Mouse (Mus musculus): Measurements from ENCODE around the gene Crtac1. TPM values are rescaled to one million over a fixed set of nuclear protein-coding genes. Genes with fewer than 3 reads are reported as not detected.

Crtac1 gene
- polyA plus RNA-seq (2014; fragmentation: Nextera tagmentation; extraction: Ambion mirVana), result 0.80 and 1.1 TPM in 2 replicates

DNA sequence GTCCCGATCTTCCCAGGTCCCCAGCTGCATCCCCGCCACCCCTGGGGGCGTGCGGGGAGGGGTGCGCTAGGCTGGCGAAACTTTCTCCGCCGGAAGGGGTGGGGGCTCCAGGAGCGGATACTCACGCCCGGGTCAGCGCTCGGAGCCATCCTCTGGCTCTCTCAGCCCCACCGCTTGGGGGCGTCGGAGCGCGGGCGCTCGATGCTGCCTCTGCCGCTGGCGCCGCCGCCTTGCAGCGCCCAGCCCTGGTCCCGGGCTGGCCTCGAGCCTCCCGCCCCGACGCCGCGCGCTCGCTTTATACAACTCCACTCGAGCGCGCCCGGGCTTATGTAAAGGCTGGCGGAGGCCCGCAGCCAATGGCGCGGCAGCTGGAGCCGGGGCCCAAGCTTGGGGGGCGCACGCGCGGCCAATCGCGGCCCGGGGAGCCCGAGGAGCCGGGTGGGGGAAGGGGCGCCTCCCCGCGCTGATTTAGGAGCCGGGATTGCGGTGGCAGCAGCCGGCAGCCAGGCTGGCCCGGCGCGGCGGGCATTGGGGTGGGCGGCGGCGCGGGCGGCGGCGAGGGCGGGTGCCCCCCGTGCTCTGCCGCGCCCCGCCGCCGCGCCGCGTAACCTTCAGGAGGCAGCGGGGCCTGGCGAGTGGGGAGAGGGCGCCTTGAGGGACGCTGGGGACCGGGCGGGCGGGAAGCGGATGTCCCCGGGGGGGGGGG, at the start of gene Crtac1:
Gene Crtac1 (minus strand): TSS at position 299 of the 706 bp plus-strand sequence.
- Histone ChIP-seq H3K36me3 (ENCODE audit: control insufficient read depth, insufficient read depth, low read length) (no peaks in the 10 kb centered on the region), H3K27ac (replicated peaks in 1 of 2; ENCODE audit: control insufficient read depth in 1 of 2, insufficient read depth in 1 of 2, low read depth in 2 of 2, low read length in 2 of 2) (no peak within 1 kb of the TSS), H3K4me3 (ENCODE audit: control insufficient read depth in 1 of 2, insufficient read depth in 1 of 2, low read depth in 1 of 2, low read length in 2 of 2) (peak within 1 kb of the TSS; percentile 43 to 48), H3K4me2 (ENCODE audit: low read length) (peak within 1 kb of the TSS; percentile 88), H3K9me3 (ENCODE audit: control insufficient read depth, low read length) (no peaks in the 10 kb centered on the region), H3K4me1 (ENCODE audit: control insufficient read depth in 2 of 2, insufficient read depth in 2 of 2, low read length in 2 of 2) (peaks cover 0 to 12% of the 10 kb centered on the region in 2 experiments; a peak in 3 of 4 replicates), H3K27me3 (ENCODE audit: control insufficient read depth, insufficient read depth, low read length) (peaks cover 90% of the 10 kb centered on the region), H3K9ac (ENCODE audit: low read length) (no peak within 1 kb of the TSS)
- WGBS, result 1% methylated on average over 77 of the region's 88 CpGs
- peak; percentile 60; the same call in 1 of the 2 replicates for ATAC-seq (ENCODE audit: insufficient number of reproducible peaks, insufficient read depth, low FRiP score, low read depth)

- ATAC-seq (ENCODE audit: insufficient number of reproducible peaks, insufficient read depth, low FRiP score, low read depth), result no peak
- H3K36me3 ChIP-seq (ENCODE audit: control insufficient read depth, insufficient read depth, low read length), result no peaks in the 10 kb centered on the region
- no peaks in the 10 kb centered on the region for H3K9me3 ChIP-seq (ENCODE audit: control insufficient read depth, low read length)
- 51% methylated on average over 12 of the region's 12 CpGs for WGBS
- peaks cover 9% of the 10 kb centered on the region for H3K27me3 ChIP-seq (ENCODE audit: control insufficient read depth, insufficient read depth, low read length)
- no peak overlapping the region for H3K4me3 ChIP-seq (ENCODE audit: control insufficient read depth in 1 of 2, insufficient read depth in 1 of 2, low read depth in 1 of 2, low read length in 2 of 2)
- H3K4me2 ChIP-seq (ENCODE audit: low read length), result no peak overlapping the region
- no peak overlapping the region for H3K27ac ChIP-seq (replicated peaks in 1 of 2; ENCODE audit: control insufficient read depth in 1 of 2, insufficient read depth in 1 of 2, low read depth in 2 of 2, low read length in 2 of 2)
- H3K4me1 ChIP-seq (ENCODE audit: control insufficient read depth in 2 of 2, insufficient read depth in 2 of 2, low read length in 2 of 2), result no peaks in the 10 kb centered on the region
- no peak overlapping the region for H3K9ac ChIP-seq (ENCODE audit: low read length)
Observed at GRCm38 (mm10) chr19:42478303-42478702, 46.7 kb upstream of the Crtac1 start.

GRCm38 (mm10) chr19:42477769-42478168, 46.2 kb upstream of the Crtac1 start:
- Histone ChIP-seq H3K4me1 (ENCODE audit: control insufficient read depth in 2 of 2, insufficient read depth in 2 of 2, low read length in 2 of 2) (no peaks in the 10 kb centered on the region), H3K36me3 (ENCODE audit: control insufficient read depth, insufficient read depth, low read length) (no peaks in the 10 kb centered on the region), H3K27me3 (ENCODE audit: control insufficient read depth, insufficient read depth, low read length) (peaks cover 9% of the 10 kb centered on the region), H3K4me2 (ENCODE audit: low read length) (no peak overlapping the region), H3K9ac (ENCODE audit: low read length) (no peak overlapping the region), H3K9me3 (ENCODE audit: control insufficient read depth, low read length) (no peaks in the 10 kb centered on the region), H3K4me3 (ENCODE audit: control insufficient read depth in 1 of 2, insufficient read depth in 1 of 2, low read depth in 1 of 2, low read length in 2 of 2) (no peak overlapping the region), H3K27ac (replicated peaks in 1 of 2; ENCODE audit: control insufficient read depth in 1 of 2, insufficient read depth in 1 of 2, low read depth in 2 of 2, low read length in 2 of 2) (no peak overlapping the region)
- 53% methylated on average over 5 of the region's 5 CpGs for WGBS
- ATAC-seq (ENCODE audit: insufficient number of reproducible peaks, insufficient read depth, low FRiP score, low read depth), result no peak

DNA sequence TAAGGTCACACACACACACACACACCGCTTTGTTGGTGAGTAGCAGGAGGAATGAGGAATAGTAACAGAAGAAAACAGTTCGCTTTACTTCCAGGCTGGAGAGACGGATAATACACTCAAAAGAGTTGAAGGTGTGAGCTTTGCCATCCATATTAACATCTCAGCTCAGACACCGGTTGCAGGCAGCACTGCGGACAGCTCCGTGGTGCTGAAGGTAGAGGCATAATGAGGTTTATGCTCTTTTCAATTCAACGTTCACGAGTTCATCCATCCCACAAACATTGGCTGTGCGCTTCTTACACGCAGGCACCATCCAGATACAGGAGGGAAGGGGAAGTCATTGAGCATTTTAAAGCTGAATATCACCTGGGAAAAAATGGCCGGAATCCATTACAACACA, 41.2 kb upstream of the Crtac1 start:
- Histone ChIP-seq H3K9ac (ENCODE audit: low read length) (no peak overlapping the region), H3K27ac (replicated peaks in 1 of 2; ENCODE audit: control insufficient read depth in 1 of 2, insufficient read depth in 1 of 2, low read depth in 2 of 2, low read length in 2 of 2) (no peak overlapping the region), H3K4me2 (ENCODE audit: low read length) (no peak overlapping the region), H3K4me1 (ENCODE audit: control insufficient read depth in 2 of 2, insufficient read depth in 2 of 2, low read length in 2 of 2) (no peaks in the 10 kb centered on the region), H3K36me3 (ENCODE audit: control insufficient read depth, insufficient read depth, low read length) (no peaks in the 10 kb centered on the region), H3K9me3 (ENCODE audit: control insufficient read depth, low read length) (no peaks in the 10 kb centered on the region), H3K27me3 (ENCODE audit: control insufficient read depth, insufficient read depth, low read length) (no peaks in the 10 kb centered on the region; the same call in 1 of the 2 replicates), H3K4me3 (ENCODE audit: control insufficient read depth in 1 of 2, insufficient read depth in 1 of 2, low read depth in 1 of 2, low read length in 2 of 2) (no peak overlapping the region)
- 23% methylated on average over 11 of the region's 11 CpGs for WGBS
- ATAC-seq (ENCODE audit: insufficient number of reproducible peaks, insufficient read depth, low FRiP score, low read depth), result no peak

- no peaks in the 10 kb centered on the region for H3K4me1 ChIP-seq (ENCODE audit: control insufficient read depth in 2 of 2, insufficient read depth in 2 of 2, low read length in 2 of 2)
- H3K36me3 ChIP-seq (ENCODE audit: control insufficient read depth, insufficient read depth, low read length), result no peaks in the 10 kb centered on the region
- H3K4me2 ChIP-seq (ENCODE audit: low read length), result no peak overlapping the region
- no peaks in the 10 kb centered on the region for H3K9me3 ChIP-seq (ENCODE audit: control insufficient read depth, low read length)
- no peak overlapping the region for H3K27ac ChIP-seq (replicated peaks in 1 of 2; ENCODE audit: control insufficient read depth in 1 of 2, insufficient read depth in 1 of 2, low read depth in 2 of 2, low read length in 2 of 2)
- ATAC-seq (ENCODE audit: insufficient number of reproducible peaks, insufficient read depth, low FRiP score, low read depth), result no peak
- H3K27me3 ChIP-seq (ENCODE audit: control insufficient read depth, insufficient read depth, low read length), result peaks cover under 1% of the 10 kb centered on the region; the same call in 1 of the 2 replicates
- H3K4me3 ChIP-seq (ENCODE audit: control insufficient read depth in 1 of 2, insufficient read depth in 1 of 2, low read depth in 1 of 2, low read length in 2 of 2), result no peak overlapping the region
- WGBS, result 85% methylated on average over 4 of the region's 4 CpGs
- H3K9ac ChIP-seq (ENCODE audit: low read length), result no peak overlapping the region
Observed at GRCm38 (mm10) chr19:42471571-42471970, 40.0 kb upstream of the Crtac1 start.

GRCm38 (mm10) chr19:42461851-42462250, 30.3 kb upstream of the Crtac1 start:
- whole genome bisulfite sequencing, result 20% methylated on average over 6 of the region's 6 CpGs
- no peaks in the 10 kb centered on the region for H3K4me1 ChIP-seq (ENCODE audit: control insufficient read depth in 2 of 2, insufficient read depth in 2 of 2, low read length in 2 of 2)
- peaks cover 56% of the 10 kb centered on the region for H3K27me3 ChIP-seq (ENCODE audit: control insufficient read depth, insufficient read depth, low read length)

DNA sequence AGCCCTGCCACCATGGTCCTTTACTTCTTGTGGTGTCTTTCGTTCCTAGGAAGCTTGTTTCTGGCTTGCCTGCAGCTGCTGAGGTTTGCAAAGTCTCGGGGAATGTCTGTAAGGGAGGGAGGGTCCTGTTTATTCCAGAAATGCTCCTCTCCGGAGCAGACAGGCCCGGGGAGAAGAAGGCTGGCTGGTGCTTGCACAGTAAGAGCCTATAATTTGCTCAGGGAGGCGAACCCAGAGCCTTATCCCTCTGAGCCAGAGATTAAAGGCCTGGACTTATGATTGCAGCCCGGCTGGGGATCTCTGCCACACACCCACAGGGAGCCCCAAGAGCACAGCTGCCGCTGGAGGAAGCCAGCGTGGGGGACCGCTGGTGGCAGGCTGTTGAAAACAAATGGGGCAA, 29.8 kb upstream of the Crtac1 start:
- Histone ChIP-seq H3K36me3 (ENCODE audit: control insufficient read depth, insufficient read depth, low read length) (no peaks in the 10 kb centered on the region), H3K9me3 (ENCODE audit: control insufficient read depth, low read length) (no peaks in the 10 kb centered on the region), H3K9ac (ENCODE audit: low read length) (no peak overlapping the region), H3K4me2 (ENCODE audit: low read length) (no peak overlapping the region), H3K27ac (replicated peaks in 1 of 2; ENCODE audit: control insufficient read depth in 1 of 2, insufficient read depth in 1 of 2, low read depth in 2 of 2, low read length in 2 of 2) (no peak overlapping the region), H3K4me1 (ENCODE audit: control insufficient read depth in 2 of 2, insufficient read depth in 2 of 2, low read length in 2 of 2) (no peaks in the 10 kb centered on the region), H3K27me3 (ENCODE audit: control insufficient read depth, insufficient read depth, low read length) (peaks cover 58% of the 10 kb centered on the region), H3K4me3 (ENCODE audit: control insufficient read depth in 1 of 2, insufficient read depth in 1 of 2, low read depth in 1 of 2, low read length in 2 of 2) (no peak overlapping the region)
- ATAC-seq (ENCODE audit: insufficient number of reproducible peaks, insufficient read depth, low FRiP score, low read depth), result no peak
- WGBS, result 20% methylated on average over 9 of the region's 9 CpGs

More at GRCm38 (mm10) chr19:42461851-42462250, 30.3 kb upstream of the Crtac1 start:
- ATAC-seq (ENCODE audit: insufficient number of reproducible peaks, insufficient read depth, low FRiP score, low read depth), result no peak
- Histone ChIP-seq H3K36me3 (ENCODE audit: control insufficient read depth, insufficient read depth, low read length) (no peaks in the 10 kb centered on the region), H3K9ac (ENCODE audit: low read length) (no peak overlapping the region), H3K4me3 (ENCODE audit: control insufficient read depth in 1 of 2, insufficient read depth in 1 of 2, low read depth in 1 of 2, low read length in 2 of 2) (no peak overlapping the region), H3K27ac (replicated peaks in 1 of 2; ENCODE audit: control insufficient read depth in 1 of 2, insufficient read depth in 1 of 2, low read depth in 2 of 2, low read length in 2 of 2) (no peak overlapping the region), H3K9me3 (ENCODE audit: control insufficient read depth, low read length) (no peaks in the 10 kb centered on the region), H3K4me2 (ENCODE audit: low read length) (no peak overlapping the region)

- 80% methylated on average over 8 of the region's 8 CpGs for WGBS
Observed at GRCm38 (mm10) chr19:42459512-42459911, 27.9 kb upstream of the Crtac1 start.

More at GRCm38 (mm10) chr19:42459512-42459911, 27.9 kb upstream of the Crtac1 start:
- Histone ChIP-seq H3K4me2 (ENCODE audit: low read length) (no peak overlapping the region), H3K9ac (ENCODE audit: low read length) (no peak overlapping the region), H3K4me1 (ENCODE audit: control insufficient read depth in 2 of 2, insufficient read depth in 2 of 2, low read length in 2 of 2) (no peaks in the 10 kb centered on the region), H3K36me3 (ENCODE audit: control insufficient read depth, insufficient read depth, low read length) (no peaks in the 10 kb centered on the region), H3K9me3 (ENCODE audit: control insufficient read depth, low read length) (no peaks in the 10 kb centered on the region), H3K27me3 (ENCODE audit: control insufficient read depth, insufficient read depth, low read length) (peaks cover 62% of the 10 kb centered on the region), H3K27ac (replicated peaks in 1 of 2; ENCODE audit: control insufficient read depth in 1 of 2, insufficient read depth in 1 of 2, low read depth in 2 of 2, low read length in 2 of 2) (no peak overlapping the region), H3K4me3 (ENCODE audit: control insufficient read depth in 1 of 2, insufficient read depth in 1 of 2, low read depth in 1 of 2, low read length in 2 of 2) (no peak overlapping the region)
- no peak for ATAC-seq (ENCODE audit: insufficient number of reproducible peaks, insufficient read depth, low FRiP score, low read depth)
